14 mouse cellular contexts compared by ENCODE assay signal in genomic region chr13:113619003-113619402, GRCm38 (mm10). TPM values are rescaled to one million over a fixed set of nuclear protein-coding genes. Genes with fewer than 3 reads are reported as not detected.
DNase-seq lines count a peak whose midpoint lies in the region; ATAC-seq lines count a peak whose summit lies in the region.
"Had no signal": no experiment of that assay in that cellular context is flagged by ENCODE, and none has a peak within 500 bp of the region (broad histone marks: within the 10 kb centered on the region; RNA-seq: fewer than 3 reads in every experiment).

No protein-coding gene starts in this region.

- H3K27ac ChIP-seq in forebrain, embryonic 10.5 days, result peak overlapping the region; percentile 48; the same call in 1 of the 2 replicates
- no peak overlapping the region for H3K27ac ChIP-seq in forebrain, embryonic 11.5 days (ENCODE audit: low read depth, low read length)
- no peak overlapping the region for H3K27ac ChIP-seq in intestine, embryonic 14.5 days (ENCODE audit: low read depth)

- no peaks in the 10 kb centered on the region for H3K9me3 ChIP-seq in forebrain, embryonic 10.5 days
- no peaks in the 10 kb centered on the region for H3K9me3 ChIP-seq in forebrain, embryonic 11.5 days (ENCODE audit: control insufficient read depth, low read length)
- H3K9me3 ChIP-seq in intestine, embryonic 14.5 days (ENCODE audit: control insufficient read depth, low read length), result no peaks in the 10 kb centered on the region
- H3K9me3 ChIP-seq: forebrain, embryonic 15.5 days; hindbrain, embryonic 10.5 days; lung, embryonic 15.5 days; neural tube, embryonic 13.5 days had no signal

- H3K4me3 ChIP-seq in forebrain, embryonic 10.5 days, result no peak overlapping the region
- no peak overlapping the region for H3K4me3 ChIP-seq in forebrain, embryonic 11.5 days (ENCODE audit: low read depth, low read length)
- no peak overlapping the region for H3K4me3 ChIP-seq in intestine, embryonic 14.5 days (ENCODE audit: low read depth, low read length)

- H3K4me1 ChIP-seq in forebrain, embryonic 10.5 days, result peaks cover 47% of the 10 kb centered on the region
- H3K4me1 ChIP-seq in forebrain, embryonic 11.5 days (replicated peaks; ENCODE audit: control insufficient read depth, insufficient read depth, low read length), result peaks cover 21% of the 10 kb centered on the region
- peaks cover 32% of the 10 kb centered on the region for H3K4me1 ChIP-seq in intestine, embryonic 14.5 days (replicated peaks; ENCODE audit: control insufficient read depth, insufficient read depth, low read length)

- 0 out of 2 replicates have a peak, but pooled peaks cover 4% of the 10 kb centered on the region for H3K27me3 ChIP-seq in forebrain, embryonic 10.5 days (ENCODE audit: poor library complexity, severe bottlenecking)
- no peaks in the 10 kb centered on the region for H3K27me3 ChIP-seq in forebrain, embryonic 11.5 days (ENCODE audit: control insufficient read depth, insufficient read depth, low read length)
- H3K27me3 ChIP-seq in intestine, embryonic 14.5 days (replicated peaks; ENCODE audit: control insufficient read depth, insufficient read depth, low read length), result no peaks in the 10 kb centered on the region
- H3K27me3 ChIP-seq: forebrain, embryonic 15.5 days; lung, embryonic 15.5 days had no signal

- peaks cover 9% of the 10 kb centered on the region for H3K36me3 ChIP-seq in forebrain, embryonic 10.5 days (replicated peaks)
- no peaks in the 10 kb centered on the region for H3K36me3 ChIP-seq in forebrain, embryonic 11.5 days (ENCODE audit: control insufficient read depth, insufficient read depth, low read length)
- H3K36me3 ChIP-seq in intestine, embryonic 14.5 days (ENCODE audit: control insufficient read depth, insufficient read depth, low read length), result 0 out of 2 replicates have a peak, but pooled peaks cover 5% of the 10 kb centered on the region
- H3K36me3 ChIP-seq: forebrain, embryonic 15.5 days; G1E; hindbrain, embryonic 10.5 days; lung, embryonic 15.5 days; neural tube, embryonic 13.5 days had no signal

- H3K9ac ChIP-seq in forebrain, embryonic 11.5 days (ENCODE audit: low read length), result no peak overlapping the region
- H3K9ac ChIP-seq in intestine, embryonic 14.5 days (ENCODE audit: low read length), result no peak overlapping the region

- ATAC-seq in forebrain, embryonic 11.5 days (replicated peaks; ENCODE audit: low FRiP score), result no peak
- peak; percentile 34 for ATAC-seq in intestine, embryonic 14.5 days (replicated peaks; ENCODE audit: low FRiP score, low TSS enrichment, low read depth)
- no peak for ATAC-seq in inflammation-experienced regulatory T-cells, adult 6 months

- H3K4me2 ChIP-seq in forebrain, embryonic 11.5 days (ENCODE audit: low read depth, low read length, severe bottlenecking), result no peak overlapping the region
- 0 out of 2 replicates have a peak overlapping the region, but pooled peaks have one; percentile 4 for H3K4me2 ChIP-seq in intestine, embryonic 14.5 days (ENCODE audit: low read length)

- no peak for DNase-seq in forebrain, embryonic 10.5 days (ENCODE audit: extremely low spot score, low spot score)
- no peak for DNase-seq in forebrain, embryonic 11.5 days (ENCODE audit: low spot score)
- DNase-seq in lung, postnatal 10 days, result peak; percentile 5
- no peak for DNase-seq in lung, postnatal 14 days
- no peak for DNase-seq in intestine, embryonic 14.5 days (ENCODE audit: low spot score)
- peak; percentile 43 for DNase-seq in testis, postnatal 10 days (ENCODE audit: low spot score)
- no peak for DNase-seq in urinary bladder, postnatal 36 days (ENCODE audit: low spot score in 2 of 2)

- 76% methylated on average over 9 of the region's 9 CpGs for WGBS in forebrain, embryonic 10.5 days
- 79% methylated on average over 9 of the region's 9 CpGs for WGBS in forebrain, embryonic 11.5 days
- WGBS in intestine, embryonic 14.5 days, result 63% methylated on average over 9 of the region's 9 CpGs

RNA-seq across cellular contexts. Expression of gene Snx18, which starts 0.6 kb away (rescaled TPM):
- polyA plus RNA-seq in forebrain, embryonic 10.5 days (2016; fragmentation: Nextera tagmentation; extraction: Ambion mirVana), result 11.2 and 11.5 TPM in 2 replicates
- polyA plus RNA-seq in forebrain, embryonic 11.5 days (2014; fragmentation: Nextera tagmentation; extraction: Ambion mirVana), result 18.7 and 21.1 TPM in 2 replicates
- polyA plus RNA-seq in intestine, embryonic 14.5 days (2014; fragmentation: Nextera tagmentation; extraction: Ambion mirVana), result 21.3 and 24.0 TPM in 2 replicates
- 10 to 100 TPM; 10.7 to 12.2 (median 11.8) TPM for polyA plus RNA-seq in inflammation-experienced regulatory T-cells, adult 6 months (2017; shearing (Covaris generic))
- polyA plus RNA-seq: G1E had no signal

RNA-seq across cellular contexts. Expression of gene Hspb3, which starts 44.5 kb away (rescaled TPM):
- polyA plus RNA-seq in forebrain, embryonic 10.5 days (2016; fragmentation: Nextera tagmentation; extraction: Ambion mirVana), result not detected in 2 replicates
- not detected in 2 replicates for polyA plus RNA-seq in forebrain, embryonic 11.5 days (2014; fragmentation: Nextera tagmentation; extraction: Ambion mirVana)
- not detected in 2 replicates for polyA plus RNA-seq in intestine, embryonic 14.5 days (2014; fragmentation: Nextera tagmentation; extraction: Ambion mirVana)
- not detected for polyA plus RNA-seq in inflammation-experienced regulatory T-cells, adult 6 months (2017; shearing (Covaris generic))
- polyA plus RNA-seq: C2C12; G1E; hindbrain, embryonic 10.5 days had no signal

Comparison
In these comparisons a context has a peak if more than half of its experiments do, and no peak if none do; other contexts are left out.
1. DNase-seq: peak in lung, postnatal 10 days (single experiment) and testis, postnatal 10 days (single experiment); none in forebrain, embryonic 10.5 days (single experiment), forebrain, embryonic 11.5 days (single experiment), lung, postnatal 14 days (single experiment), intestine, embryonic 14.5 days (single experiment) and urinary bladder, postnatal 36 days (0 of 2).